Mouse (Mus musculus): ENCODE measurements at regions not wholly inside any gene's neighbourhood (a gene's known extent, or its start where the extent isn't known, plus 50 kb on each side); places are given as distances from the start of the nearest gene placed in this dataset.

DNA sequence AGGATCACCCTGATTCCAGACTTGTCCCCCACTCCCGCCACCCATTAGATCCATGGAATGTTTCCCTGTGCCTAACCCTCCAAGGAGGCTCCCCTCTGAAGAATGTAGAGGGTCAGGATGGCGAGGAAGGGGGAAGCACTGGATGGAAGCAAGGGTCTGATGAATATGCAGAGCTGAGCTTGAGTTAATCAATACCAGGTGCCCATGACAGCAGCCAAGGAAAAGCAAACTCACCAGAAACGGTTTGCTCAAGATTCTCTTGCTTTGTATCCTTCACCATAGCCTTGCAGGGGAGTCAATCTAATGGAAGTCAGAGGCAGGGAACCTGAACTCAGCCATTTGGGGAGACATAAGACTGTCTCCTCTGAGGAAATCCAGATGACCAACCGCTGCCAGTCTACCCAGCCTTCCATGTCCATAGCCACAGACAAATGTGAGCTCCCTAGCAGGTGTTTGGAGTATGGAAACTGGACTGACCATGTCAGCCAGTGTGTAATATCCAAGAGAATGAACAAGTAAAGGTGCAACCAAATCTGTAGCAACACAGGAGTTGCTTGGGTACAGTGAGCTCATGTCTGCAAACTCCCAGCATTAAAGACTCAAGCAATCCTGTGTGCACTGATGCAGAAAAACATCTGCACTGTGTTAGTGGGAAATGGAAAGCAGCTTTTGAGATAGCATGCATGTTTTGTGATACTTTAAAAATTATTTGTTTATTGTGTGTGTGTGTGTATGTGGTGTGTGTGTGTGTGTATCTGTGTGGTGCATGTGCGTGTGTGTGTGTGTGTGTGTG is 74.1 kb upstream of the Pik3cg start:
- TF ChIP-seq CTCF (IDR thresholded peaks at IDR 0.05; ENCODE audit: borderline replicate concordance, insufficient read depth, low read length) (no peak), POLR2A (IDR thresholded peaks at IDR 0.05; ENCODE audit: low read depth, low read length) (no peak)
